Mouse (Mus musculus): ENCODE results near the gene Prss53. TPM values are rescaled to one million over a fixed set of nuclear protein-coding genes. Genes with fewer than 3 reads are reported as not detected.

Prss53 gene
- total RNA-seq (2012; rRNA removed): 0.04 TPM in 1 of 2 replicates, not detected in the other
- not detected in 2 replicates for total RNA-seq (2014; rRNA removed)
- 0.30 and 0.35 TPM in 2 replicates for polyA plus RNA-seq (2012; ENCODE audit: insufficient read length, low read depth)

DNA sequence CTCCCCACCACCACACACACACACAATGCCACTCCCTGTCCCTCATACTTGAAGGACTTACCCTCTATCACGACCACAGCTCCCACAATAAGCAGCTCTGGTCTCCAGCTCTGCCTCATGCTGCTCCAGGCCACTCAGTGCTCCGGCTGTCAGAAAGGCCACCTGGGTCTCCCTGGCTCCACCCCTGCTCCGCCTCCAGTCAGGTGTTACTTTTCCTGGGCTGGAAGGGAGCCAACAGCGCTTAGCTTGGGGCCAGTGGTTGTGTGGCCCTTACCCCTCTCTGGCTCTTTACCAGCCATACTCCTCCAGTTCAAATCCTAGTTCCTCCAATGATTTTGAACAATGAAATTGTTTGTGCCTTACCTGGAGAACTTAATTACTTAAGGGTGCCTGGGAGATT lies at the start of gene Prss53:
Prss53 (minus strand) TSS at position 173 of the 400 bp plus-strand sequence.
- no peaks in the 10 kb centered on the region for H3K79me2 ChIP-seq (replicated peaks; ENCODE audit: control insufficient read depth, extremely low read depth, insufficient read depth, poor library complexity, severe bottlenecking)
- DNase-seq (ENCODE audit: extremely low read depth): no peak
- H3K36me3 ChIP-seq (replicated peaks in 1 of 2; ENCODE audit: control insufficient read depth in 1 of 2, insufficient read depth in 1 of 2, low read length in 1 of 2): peaks cover 37 to 85% of the 10 kb centered on the region in 2 experiments
- H3K4me2 ChIP-seq (ENCODE audit: insufficient read depth, low read depth, poor library complexity, severe bottlenecking): no peak within 1 kb of the TSS
- dilution Hi-C loops (cut with MboI; ENCODE audit: extremely low pct_ligation_motif_present, extremely low pct_unique_long_range_greater_than_20kb, low sequenced_read_pairs): no loop called here
- H3K4me3 ChIP-seq (replicated peaks in 1 of 3; ENCODE audit: low read depth in 2 of 3, low read length in 2 of 3, poor library complexity in 1 of 3): no peak within 1 kb of the TSS
- H3K4me1 ChIP-seq (ENCODE audit: control insufficient read depth in 1 of 2, insufficient read depth in 2 of 2): peaks cover 0 to 21% of the 10 kb centered on the region in 2 experiments; a peak in 1 of 4 replicates
- H3K9ac ChIP-seq (ENCODE audit: insufficient read depth, low read depth): no peak within 1 kb of the TSS
- no peaks in the 10 kb centered on the region for H3K27me3 ChIP-seq (replicated peaks)
- H3K9me3 ChIP-seq (replicated peaks; ENCODE audit: low read length): peaks cover 3% of the 10 kb centered on the region
- in situ Hi-C loops (cut with MboI; ENCODE audit: low pct_ligation_motif_present, low pct_unique_long_range_greater_than_20kb, low sequenced_read_pairs): no loop called here
- H3K27ac ChIP-seq (ENCODE audit: insufficient read depth, low read depth): no peak within 1 kb of the TSS
- no peak for TF ChIP-seq ZMIZ1 (IDR thresholded peaks at IDR 0.05; ENCODE audit: low read depth, low read length)
- no peak for TF ChIP-seq NELFE (IDR thresholded peaks at IDR 0.05; ENCODE audit: low read depth, low read length)
- no peak for TF ChIP-seq TCF12 (IDR thresholded peaks at IDR 0.05; ENCODE audit: low read depth, low read length)
- no peak for TF ChIP-seq CHD1 (IDR thresholded peaks at IDR 0.05; ENCODE audit: low read depth, low read length)
- no peak for TF ChIP-seq IRF4 (IDR thresholded peaks at IDR 0.05; ENCODE audit: low read depth, low read length)
- no peak for TF ChIP-seq ELF1 (IDR thresholded peaks at IDR 0.05; ENCODE audit: low read depth, low read length)
- TF ChIP-seq POLR2AphosphoS2 (IDR thresholded peaks at IDR 0.05; ENCODE audit: low read depth, low read length): peak; percentile 17; the same call in 1 of the 2 replicates

DNA sequence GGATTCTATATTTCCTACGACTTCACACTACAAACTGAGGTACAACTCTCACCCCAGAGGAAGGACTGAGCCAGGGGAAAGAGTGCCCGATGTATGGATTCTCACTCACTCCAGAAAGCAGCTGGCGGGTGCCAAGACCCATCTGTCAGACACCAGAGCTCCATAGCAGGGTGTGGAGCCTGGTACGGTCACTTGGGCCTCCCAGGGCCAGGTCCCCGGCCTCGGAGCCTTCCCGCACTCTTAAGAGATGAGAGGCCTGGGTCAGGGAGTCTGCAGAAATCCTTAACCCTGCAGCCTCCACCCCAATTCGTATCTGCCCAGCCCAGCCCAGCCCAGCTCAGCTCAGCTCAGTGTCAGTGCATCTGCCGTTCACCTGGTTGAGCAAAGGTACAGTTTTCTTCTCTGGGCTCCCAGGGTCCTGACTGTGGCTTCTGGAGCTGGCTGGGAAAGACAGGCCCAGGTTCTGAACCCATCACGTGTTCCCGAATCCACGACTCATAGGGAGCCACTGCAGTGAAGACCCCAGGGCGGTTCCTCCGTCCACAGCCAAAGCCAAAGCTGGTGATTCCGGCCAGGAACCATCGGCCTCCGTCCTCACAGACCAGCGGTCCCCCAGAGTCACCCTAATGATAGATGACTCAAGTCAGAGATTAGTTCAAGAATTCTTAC lies 45.6 kb upstream of the Prss53 start:
- TF ChIP-seq MAZ (IDR thresholded peaks at IDR 0.05; ENCODE audit: low read depth, low read length) (no peak), CHD2 (IDR thresholded peaks at IDR 0.05; ENCODE audit: low read length) (no peak), BHLHE40 (IDR thresholded peaks at IDR 0.05; ENCODE audit: low read depth, low read length) (no peak), NELFE (IDR thresholded peaks at IDR 0.05; ENCODE audit: low read depth, low read length) (no peak), GABPA (IDR thresholded peaks at IDR 0.05; ENCODE audit: insufficient replicate concordance, low read depth, low read length) (no peak), SMC3 (IDR thresholded peaks at IDR 0.05; ENCODE audit: low read depth, low read length) (no peak), POLR2AphosphoS2 (IDR thresholded peaks at IDR 0.05; ENCODE audit: low read depth, low read length) (no peak), ELF1 (IDR thresholded peaks at IDR 0.05; ENCODE audit: low read depth, low read length) (no peak), ETS1 (conservative IDR thresholded peaks at IDR 0.05; ENCODE audit: low read depth, low read length) (no peak), USF2 (conservative IDR thresholded peaks at IDR 0.05; ENCODE audit: low read depth, low read length) (no peak), MAX (IDR thresholded peaks at IDR 0.05; ENCODE audit: low read length) (no peak), EP300 (IDR thresholded peaks at IDR 0.05; ENCODE audit: low read length) (no peak)
- dilution Hi-C loops (cut with MboI; ENCODE audit: extremely low pct_ligation_motif_present, extremely low pct_unique_long_range_greater_than_20kb, low sequenced_read_pairs): no loop called here
- peak overlapping the region; percentile 57; the same call in 1 of the 2 replicates for H3K9ac ChIP-seq (ENCODE audit: insufficient read depth, low read depth)
- peaks cover 8 to 35% of the 10 kb centered on the region in 2 experiments for H3K4me1 ChIP-seq (ENCODE audit: control insufficient read depth in 1 of 2, insufficient read depth in 2 of 2)
- no peaks in the 10 kb centered on the region for H3K9me3 ChIP-seq (replicated peaks; ENCODE audit: low read length)
- peak overlapping the region in 1 of 3 experiments; percentile 74 for H3K4me3 ChIP-seq (replicated peaks in 1 of 3; ENCODE audit: low read depth in 2 of 3, low read length in 2 of 3, poor library complexity in 1 of 3)
- H3K79me2 ChIP-seq (replicated peaks; ENCODE audit: control insufficient read depth, extremely low read depth, insufficient read depth, poor library complexity, severe bottlenecking): no peaks in the 10 kb centered on the region
- DNase-seq (ENCODE audit: extremely low read depth): no peak
- peak overlapping the region; percentile 82 for H3K4me2 ChIP-seq (ENCODE audit: insufficient read depth, low read depth, poor library complexity, severe bottlenecking)
- no peak overlapping the region for H3K27ac ChIP-seq (ENCODE audit: insufficient read depth, low read depth)
- peaks cover 19% of the 10 kb centered on the region for H3K27me3 ChIP-seq (replicated peaks)
- no peaks in the 10 kb centered on the region for H3K36me3 ChIP-seq (replicated peaks in 1 of 2; ENCODE audit: control insufficient read depth in 1 of 2, insufficient read depth in 1 of 2, low read length in 1 of 2)
- in situ Hi-C loops (cut with MboI; ENCODE audit: low pct_ligation_motif_present, low pct_unique_long_range_greater_than_20kb, low sequenced_read_pairs): no loop called here

All from CH12.LX (cell line).